Mouse (Mus musculus) midbrain, embryonic 14.5 days (tissue): ENCODE measurements around the gene Gapdhs. TPM values are rescaled to one million over a fixed set of nuclear protein-coding genes. Genes with fewer than 3 reads are reported as not detected.
A peak's percentile ranks its signal among the peaks of the same experiment; 100 is the strongest.
"Not testable (repeated sequence)": the region's sequence is repeated elsewhere in the genome, so short reads cannot be mapped to it uniquely, and the experiment has no call there.

Source experiments
- ATAC-seq: fragments of 200-750 bp; cut with Nextera tagmentation; 2 replicates; pipeline ENCODE4 v1.8.0; 2017; ENCODE audit warnings: moderate number of reproducible peaks, moderate library complexity; ENCODE audit not compliant: low FRiP score, low TSS enrichment
- DNase-seq: peaks from one replicate; pipeline ENCODE4 v3.0.0-alpha.2; 2015
- H3K27ac ChIP-seq: fragments of 300-500 bp; sonication (generic); replicated peaks from 2 replicates; pipeline ENCODE4 v1.5.1; 2014; ENCODE audit warnings: mild to moderate bottlenecking, low read depth, low read length, moderate library complexity
- H3K27me3 ChIP-seq: fragments of 300-500 bp; sonication (generic); 2 replicates; pipeline ENCODE4 v1.6.1; 2014; ENCODE audit warnings: low read length, control low read depth, mixed read lengths; ENCODE audit not compliant: control insufficient read depth, insufficient read depth
- H3K36me3 ChIP-seq: fragments of 300-500 bp; sonication (generic); 2 replicates; pipeline ENCODE4 v1.6.1; 2014; ENCODE audit warnings: low read length, control low read depth; ENCODE audit not compliant: control insufficient read depth, insufficient read depth
- H3K4me1 ChIP-seq: fragments of 300-500 bp; sonication (generic); 2 replicates; pipeline ENCODE4 v1.6.1; 2014; ENCODE audit warnings: mild to moderate bottlenecking, antibody characterized with exemption, low read length, control low read depth; ENCODE audit not compliant: control insufficient read depth, insufficient read depth
- H3K4me2 ChIP-seq: fragments of 300-500 bp; sonication (generic); 2 replicates; pipeline ENCODE4 v1.6.1; 2014; ENCODE audit warnings: mild to moderate bottlenecking, low read length, moderate library complexity
- H3K4me3 ChIP-seq: fragments of 300-500 bp; sonication (generic); replicated peaks from 2 replicates; pipeline ENCODE4 v1.5.1; 2014; ENCODE audit warnings: low read depth, low read length
- H3K9ac ChIP-seq: fragments of 300-500 bp; sonication (generic); replicated peaks from 2 replicates; pipeline ENCODE4 v1.6.1; 2014; ENCODE audit warnings: mild to moderate bottlenecking, low read length, moderate library complexity
- H3K9me3 ChIP-seq: fragments of 300-500 bp; sonication (generic); 2 replicates; pipeline ENCODE4 v1.6.1; 2016; ENCODE audit warnings: low read length, control low read depth, mixed read lengths; ENCODE audit not compliant: control insufficient read depth
- WGBS: fragments of 180-500 bp; shearing (Covaris S2); extraction: QIAGEN DNeasy Blood & Tissue Kit; methylation state at CpG from one replicate; pipeline ENCODE4 v1.1.7; 2014; 5-methylcytosine and 5-hydroxymethylcytosine counted together
- polyA plus RNA-seq: library from polyadenylated mRNA; unstranded; fragments of >200 nt; fragmentation: Nextera tagmentation; extraction: Ambion mirVana; gene quantifications from 2 replicates; pipeline ENCODE4 v1.2.1, GENCODE M21; 2014

The Gapdhs gene
- 0.83 and 1.2 TPM in 2 replicates for polyA plus RNA-seq

GRCm38 (mm10) chr7:30743617-30744016 is at the start of gene Gapdhs:
Gapdhs (minus strand) TSS chr7:30743681.
- DNase-seq, H3K36me3 ChIP-seq, H3K4me3 ChIP-seq, H3K4me1 ChIP-seq, ATAC-seq, H3K9me3 ChIP-seq, H3K9ac ChIP-seq, H3K27me3 ChIP-seq, H3K27ac ChIP-seq, H3K4me2 ChIP-seq: not testable (repeated sequence)
- WGBS = 57% methylated on average over 1 of the region's 4 CpGs

GRCm38 (mm10) chr7:30791921-30792320 is 48.4 kb upstream of the Gapdhs start:
- no peaks in the 10 kb centered on the region for H3K9me3 ChIP-seq
- no peaks in the 10 kb centered on the region for H3K27me3 ChIP-seq
- no peak overlapping the region for H3K9ac ChIP-seq
- H3K4me1 ChIP-seq = no peaks in the 10 kb centered on the region
- H3K4me2 ChIP-seq = no peak overlapping the region
- H3K4me3 ChIP-seq = no peak overlapping the region
- DNase-seq (no peak), ATAC-seq (no peak)
- no peak overlapping the region for H3K27ac ChIP-seq
- no peaks in the 10 kb centered on the region for H3K36me3 ChIP-seq
- 26% methylated on average over 9 of the region's 9 CpGs for WGBS

- Histone ChIP-seq H3K4me2 (no peak overlapping the region), H3K36me3 (no peaks in the 10 kb centered on the region), H3K9ac (no peak overlapping the region), H3K9me3 (no peaks in the 10 kb centered on the region), H3K27me3 (no peaks in the 10 kb centered on the region), H3K4me1 (no peaks in the 10 kb centered on the region), H3K27ac (no peak overlapping the region), H3K4me3 (no peak overlapping the region)
- DNase-seq = no peak
- ATAC-seq = no peak
- 77% methylated on average over 10 of the region's 10 CpGs for WGBS
These were observed 46.7 kb upstream of the Gapdhs start for GRCm38 (mm10) chr7:30790141-30790540.

GRCm38 (mm10) chr7:30787377-30788022 is 44.0 kb upstream of the Gapdhs start, which contains the start of gene Krtdap:
Krtdap (plus strand) TSS chr7:30787896.
- H3K9ac ChIP-seq = no peak within 1 kb of the TSS
- H3K27ac ChIP-seq = no peak within 1 kb of the TSS
- 50% methylated on average over 15 of the region's 15 CpGs for WGBS
- no peak within 1 kb of the TSS for H3K4me2 ChIP-seq
- no peaks in the 10 kb centered on the region for H3K9me3 ChIP-seq
- H3K4me3 ChIP-seq = no peak within 1 kb of the TSS
- no peaks in the 10 kb centered on the region for H3K4me1 ChIP-seq
- no peak for DNase-seq
- ATAC-seq = no peak
- no peaks in the 10 kb centered on the region for H3K36me3 ChIP-seq
- no peaks in the 10 kb centered on the region for H3K27me3 ChIP-seq

GRCm38 (mm10) chr7:30785721-30786546 is 42.5 kb upstream of the Gapdhs start:
- Histone ChIP-seq H3K4me3 (no peak overlapping the region), H3K9me3 (no peaks in the 10 kb centered on the region), H3K27me3 (no peaks in the 10 kb centered on the region), H3K4me1 (no peaks in the 10 kb centered on the region), H3K36me3 (no peaks in the 10 kb centered on the region), H3K4me2 (no peak overlapping the region), H3K9ac (no peak overlapping the region), H3K27ac (no peak overlapping the region; the same call in 1 of the 2 replicates)
- peak; percentile 42 for DNase-seq
- no peak for ATAC-seq
- WGBS = 66% methylated on average over 13 of the region's 13 CpGs

- no peaks in the 10 kb centered on the region for H3K4me1 ChIP-seq
- no peak overlapping the region; the same call in 1 of the 2 replicates for H3K27ac ChIP-seq
- ATAC-seq (no peak), DNase-seq (no peak)
- no peaks in the 10 kb centered on the region for H3K36me3 ChIP-seq
- H3K9me3 ChIP-seq = no peaks in the 10 kb centered on the region
- H3K27me3 ChIP-seq = no peaks in the 10 kb centered on the region
- 64% methylated on average over 1 of the region's 1 CpGs for WGBS
- H3K4me3 ChIP-seq = no peak overlapping the region
- no peak overlapping the region for H3K9ac ChIP-seq
- no peak overlapping the region for H3K4me2 ChIP-seq
These were observed 41.7 kb upstream of the Gapdhs start for GRCm38 (mm10) chr7:30785154-30785553.

- Histone ChIP-seq H3K9me3 (no peaks in the 10 kb centered on the region), H3K4me2 (no peak overlapping the region), H3K27me3 (no peaks in the 10 kb centered on the region), H3K36me3 (no peaks in the 10 kb centered on the region), H3K4me1 (no peaks in the 10 kb centered on the region), H3K27ac (no peak overlapping the region), H3K9ac (no peak overlapping the region), H3K4me3 (no peak overlapping the region)
- ATAC-seq = no peak
- no peak for DNase-seq
- WGBS = 76% methylated on average over 3 of the region's 3 CpGs
These were observed 39.2 kb upstream of the Gapdhs start for GRCm38 (mm10) chr7:30782658-30783057.

- Histone ChIP-seq H3K9me3 (no peaks in the 10 kb centered on the region), H3K4me1 (no peaks in the 10 kb centered on the region), H3K4me3 (no peak overlapping the region), H3K4me2 (no peak overlapping the region), H3K36me3 (no peaks in the 10 kb centered on the region), H3K27ac (no peak overlapping the region), H3K9ac (no peak overlapping the region), H3K27me3 (no peaks in the 10 kb centered on the region)
- ATAC-seq = no peak
- DNase-seq = no peak
- 77% methylated on average over 4 of the region's 4 CpGs for WGBS
These were observed 38.3 kb upstream of the Gapdhs start for GRCm38 (mm10) chr7:30781792-30782191.
